Mouse (Mus musculus) intestine, embryonic 15.5 days (tissue): ENCODE data around the gene Ptpre. TPM values are rescaled to one million over a fixed set of nuclear protein-coding genes. Genes with fewer than 3 reads are reported as not detected.

Experiments
- ATAC-seq: fragments of 200-750 bp; cut with Nextera tagmentation; 2 replicates; pipeline ENCODE4 v1.8.0; 2017; ENCODE audit warnings: moderate TSS enrichment, moderate library complexity
- H3K27ac ChIP-seq: fragments of 300-500 bp; sonication (generic); 2 replicates; pipeline ENCODE4 v1.5.1; 2015; ENCODE audit warnings: mild to moderate bottlenecking, inconsistent platforms
- H3K27me3 ChIP-seq: fragments of 300-500 bp; sonication (generic); replicated peaks from 2 replicates; pipeline ENCODE4 v1.6.1; 2015; ENCODE audit warnings: inconsistent platforms
- H3K36me3 ChIP-seq: fragments of 300-500 bp; sonication (generic); 2 replicates; pipeline ENCODE4 v1.6.1; 2015; ENCODE audit warnings: inconsistent platforms
- H3K4me1 ChIP-seq: fragments of 300-500 bp; sonication (generic); replicated peaks from 2 replicates; pipeline ENCODE4 v1.6.1; 2015; ENCODE audit warnings: inconsistent platforms
- H3K4me2 ChIP-seq: fragments of 300-500 bp; sonication (generic); replicated peaks from 2 replicates; pipeline ENCODE4 v1.6.1; 2015; ENCODE audit warnings: mild to moderate bottlenecking, inconsistent platforms
- H3K4me3 ChIP-seq: fragments of 300-500 bp; sonication (generic); replicated peaks from 2 replicates; pipeline ENCODE4 v1.5.1; 2015; ENCODE audit warnings: inconsistent platforms
- H3K9ac ChIP-seq: fragments of 300-500 bp; sonication (generic); 2 replicates; pipeline ENCODE4 v1.6.1; 2015; ENCODE audit warnings: inconsistent platforms
- H3K9me3 ChIP-seq: fragments of 300-500 bp; sonication (generic); 2 replicates; pipeline ENCODE4 v1.6.1; 2016; ENCODE audit warnings: inconsistent platforms
- WGBS: fragments of 180-500 bp; shearing (Covaris S2); methylation state at CpG from one replicate; pipeline ENCODE4 v1.1.7; 2015; 5-methylcytosine and 5-hydroxymethylcytosine counted together
- polyA plus RNA-seq: library from polyadenylated mRNA; unstranded; fragments of >200 nt; fragmentation: Nextera tagmentation; extraction: Ambion mirVana; gene quantifications from 2 replicates; pipeline ENCODE4 v1.2.1, GENCODE M21; 2015

Ptpre gene
- polyA plus RNA-seq, 1 experiment from 2014 or later, result 2.6 TPM

- H3K4me1 ChIP-seq, result peaks cover 17% of the 10 kb centered on the region; the same call in 1 of the 2 replicates
- no peak overlapping the region for H3K9ac ChIP-seq
- WGBS, result 59% methylated on average over 3 of the region's 3 CpGs
- H3K36me3 ChIP-seq, result no peaks in the 10 kb centered on the region
- no peaks in the 10 kb centered on the region for H3K9me3 ChIP-seq
- no peak overlapping the region for H3K4me3 ChIP-seq
- no peaks in the 10 kb centered on the region for H3K27me3 ChIP-seq
- ATAC-seq, result no peak
- H3K4me2 ChIP-seq, result no peak overlapping the region
- no peak overlapping the region for H3K27ac ChIP-seq
These were observed 62.8 kb downstream of the Ptpre start for GRCm38 (mm10) chr7:135600076-135600475.

DNA sequence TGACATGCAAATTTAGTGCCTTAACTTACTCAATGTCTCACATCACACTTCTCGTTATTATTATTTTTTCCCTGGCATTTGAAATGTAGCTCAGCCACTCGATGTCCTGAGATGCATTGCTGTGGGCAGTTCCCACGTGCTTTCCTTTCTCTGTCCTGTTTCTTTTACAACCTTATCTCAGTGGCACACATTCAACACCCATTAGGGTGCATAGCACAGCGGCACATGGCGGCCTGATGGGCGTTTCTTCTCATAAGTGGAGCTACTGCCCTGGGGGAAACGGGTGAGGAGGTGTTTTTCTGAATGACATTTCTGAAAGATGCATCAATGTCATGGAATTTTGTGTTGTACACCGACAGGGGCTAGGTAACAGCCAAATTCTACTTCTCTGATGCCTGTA, 64.3 kb downstream of the Ptpre start:
- Histone ChIP-seq H3K36me3 (no peaks in the 10 kb centered on the region), H3K4me3 (no peak overlapping the region), H3K27ac (no peak overlapping the region), H3K4me2 (no peak overlapping the region), H3K27me3 (no peaks in the 10 kb centered on the region), H3K9me3 (no peaks in the 10 kb centered on the region), H3K9ac (no peak overlapping the region), H3K4me1 (peaks cover 15% of the 10 kb centered on the region; the same call in 1 of the 2 replicates)
- WGBS, result 77% methylated on average over 8 of the region's 8 CpGs
- no peak for ATAC-seq

DNA sequence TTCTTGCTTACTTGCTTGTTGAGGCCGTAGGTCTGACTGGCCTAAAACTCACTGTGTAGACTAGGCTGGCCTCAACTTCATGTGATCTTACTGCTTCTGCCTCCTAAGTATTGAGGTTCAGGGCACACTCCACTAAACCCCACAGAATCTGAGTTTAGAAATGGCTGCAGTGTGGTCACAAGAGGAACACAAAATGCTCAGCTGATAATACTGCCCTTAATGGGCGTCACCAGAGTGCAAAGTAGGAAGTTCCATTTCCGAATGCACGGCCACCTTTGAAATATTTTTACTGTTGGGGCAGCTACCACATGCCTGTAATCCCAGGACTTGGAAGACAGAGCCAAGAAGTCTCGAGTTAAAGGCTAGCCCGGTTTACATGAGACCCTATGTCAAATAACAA, 65.0 kb downstream of the Ptpre start:
- no peak overlapping the region for H3K4me2 ChIP-seq
- ATAC-seq, result no peak
- peaks cover 9% of the 10 kb centered on the region; the same call in 1 of the 2 replicates for H3K4me1 ChIP-seq
- no peaks in the 10 kb centered on the region for H3K27me3 ChIP-seq
- no peaks in the 10 kb centered on the region for H3K9me3 ChIP-seq
- no peak overlapping the region for H3K9ac ChIP-seq
- no peaks in the 10 kb centered on the region for H3K36me3 ChIP-seq
- H3K27ac ChIP-seq, result no peak overlapping the region
- no peak overlapping the region for H3K4me3 ChIP-seq
- WGBS, result 89% methylated on average over 6 of the region's 6 CpGs

DNA sequence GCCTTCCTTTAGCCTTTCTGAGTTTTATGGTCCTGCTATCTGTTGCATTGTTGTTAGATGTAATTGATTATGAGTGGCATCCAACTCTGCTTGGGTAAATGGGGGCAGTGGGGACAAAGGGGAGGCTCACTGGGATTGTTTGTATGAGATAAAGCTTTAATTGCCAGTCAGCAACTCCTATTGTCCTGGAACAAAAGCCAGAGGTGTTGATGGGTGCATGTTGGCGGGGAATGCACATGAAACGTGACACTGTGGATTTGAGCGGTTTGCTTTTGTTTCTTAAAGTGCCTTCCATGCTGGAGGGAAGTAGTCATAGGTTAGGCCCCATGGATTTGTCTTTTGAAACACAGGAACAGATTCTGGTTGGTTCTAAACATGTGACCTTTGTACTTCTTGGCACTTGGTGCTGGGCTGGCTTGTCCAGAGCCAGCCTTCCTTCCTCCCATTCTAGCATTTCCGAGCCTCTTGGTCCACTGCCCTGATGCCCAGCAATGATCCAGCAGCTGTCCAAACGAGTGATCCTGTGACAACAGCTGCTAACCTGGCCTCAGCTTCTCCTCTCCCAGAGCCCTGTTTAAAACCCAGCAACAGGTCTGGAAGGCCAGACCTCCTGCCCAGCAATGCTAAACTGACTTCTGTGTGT, 65.7 kb downstream of the Ptpre start:
- H3K4me3 ChIP-seq, result no peak overlapping the region
- no peaks in the 10 kb centered on the region for H3K36me3 ChIP-seq
- no peaks in the 10 kb centered on the region for H3K27me3 ChIP-seq
- WGBS, result 63% methylated on average over 5 of the region's 5 CpGs
- H3K4me1 ChIP-seq, result peaks cover 4% of the 10 kb centered on the region; the same call in 1 of the 2 replicates
- H3K27ac ChIP-seq, result no peak overlapping the region
- H3K9me3 ChIP-seq, result no peaks in the 10 kb centered on the region
- ATAC-seq, result no peak
- H3K9ac ChIP-seq, result no peak overlapping the region
- H3K4me2 ChIP-seq, result no peak overlapping the region

DNA sequence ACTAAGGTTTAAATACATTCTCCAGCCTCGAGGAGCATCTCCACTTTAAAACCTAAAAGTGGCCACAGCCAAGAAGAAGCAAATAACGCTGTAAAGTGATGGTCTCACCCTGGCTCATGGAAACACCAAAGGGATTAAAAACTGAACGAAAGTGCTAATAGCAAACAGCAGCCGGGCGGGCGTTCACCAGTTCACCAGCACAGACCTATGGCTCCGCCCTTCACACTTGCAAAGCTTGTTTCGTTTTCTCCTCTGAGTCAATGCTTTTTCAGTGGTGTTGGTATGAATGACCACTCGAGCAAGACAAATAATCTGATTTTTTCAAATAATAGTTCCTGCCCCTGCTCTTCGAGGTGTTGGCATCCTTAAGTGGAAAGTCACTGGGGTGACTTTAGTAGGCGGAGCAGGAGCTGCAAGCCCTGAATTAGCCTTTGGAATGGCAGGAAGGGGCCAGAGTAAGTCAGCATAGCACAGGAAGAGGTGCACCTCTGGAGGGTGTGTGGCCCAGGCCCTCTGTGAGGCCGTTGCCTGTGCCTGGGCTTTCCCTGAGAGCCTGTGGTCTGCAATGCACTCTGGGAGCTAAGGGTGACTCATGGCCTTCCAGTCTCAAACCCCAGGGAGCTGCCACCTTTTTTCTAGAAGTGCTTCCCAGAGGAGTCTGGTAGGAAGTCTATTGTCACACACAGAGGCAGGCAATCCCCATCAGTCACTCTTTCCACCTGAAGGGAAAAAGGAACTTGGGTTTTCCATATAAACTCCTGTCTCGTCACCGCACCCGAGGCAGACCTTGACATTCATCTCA, 67.9 kb downstream of the Ptpre start:
- Histone ChIP-seq H3K4me1 (peaks cover 8% of the 10 kb centered on the region), H3K36me3 (no peaks in the 10 kb centered on the region), H3K27me3 (no peaks in the 10 kb centered on the region), H3K9ac (no peak overlapping the region), H3K4me2 (peak overlapping the region; percentile 24; the same call in 1 of the 2 replicates), H3K4me3 (no peak overlapping the region), H3K27ac (peak overlapping the region; percentile 63; the same call in 1 of the 2 replicates), H3K9me3 (no peaks in the 10 kb centered on the region)
- 50% methylated on average over 15 of the region's 15 CpGs for WGBS
- peak; percentile 85 for ATAC-seq

DNA sequence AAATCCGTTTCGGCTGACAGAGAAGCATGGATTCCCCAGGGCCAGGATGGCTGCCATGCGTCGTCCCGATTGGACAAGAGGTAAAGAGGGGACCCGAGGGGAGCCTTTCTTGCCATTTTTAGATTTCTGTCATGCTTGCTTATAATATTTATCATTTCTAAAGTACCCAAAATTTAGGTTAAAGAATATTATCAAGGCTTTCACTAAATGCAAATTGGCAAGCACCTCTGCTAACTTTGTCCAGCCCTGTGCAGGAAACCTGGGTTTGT, 68.5 kb downstream of the Ptpre start:
- no peak for ATAC-seq
- H3K4me2 ChIP-seq, result no peak overlapping the region
- H3K9me3 ChIP-seq, result no peaks in the 10 kb centered on the region
- no peaks in the 10 kb centered on the region for H3K27me3 ChIP-seq
- H3K4me3 ChIP-seq, result no peak overlapping the region
- 84% methylated on average over 6 of the region's 6 CpGs for WGBS
- H3K36me3 ChIP-seq, result no peaks in the 10 kb centered on the region
- no peak overlapping the region for H3K9ac ChIP-seq
- H3K4me1 ChIP-seq, result peaks cover 8% of the 10 kb centered on the region
- 0 out of 2 replicates have a peak overlapping the region, but pooled peaks have one; percentile 63 for H3K27ac ChIP-seq

DNA sequence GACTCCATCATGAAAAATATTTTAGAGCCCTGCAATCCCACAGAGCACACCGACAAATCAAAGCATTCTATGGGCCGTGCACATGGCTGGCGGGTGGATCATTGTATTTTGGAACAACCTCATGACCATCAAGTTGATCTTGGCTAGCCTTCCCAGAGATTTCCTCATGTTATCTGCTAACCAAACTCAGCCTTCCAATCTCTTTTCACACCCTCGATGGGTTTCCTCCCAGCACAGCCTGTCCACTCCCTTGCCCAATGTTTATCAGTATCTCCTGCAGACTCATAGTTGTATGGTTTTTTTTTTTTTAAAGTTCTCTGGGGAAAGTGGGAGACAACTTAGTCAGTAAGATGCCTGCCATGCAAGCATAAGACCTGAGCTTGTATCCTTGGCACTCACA, 70.9 kb downstream of the Ptpre start:
- peaks cover 8% of the 10 kb centered on the region for H3K4me1 ChIP-seq
- no peak for ATAC-seq
- H3K27ac ChIP-seq, result no peak overlapping the region
- H3K4me3 ChIP-seq, result no peak overlapping the region
- WGBS, result 74% methylated on average over 4 of the region's 4 CpGs
- no peak overlapping the region for H3K9ac ChIP-seq
- H3K9me3 ChIP-seq, result no peaks in the 10 kb centered on the region
- no peaks in the 10 kb centered on the region for H3K36me3 ChIP-seq
- no peaks in the 10 kb centered on the region for H3K27me3 ChIP-seq
- H3K4me2 ChIP-seq, result no peak overlapping the region

- no peak overlapping the region for H3K27ac ChIP-seq
- no peak for ATAC-seq
These were observed 71.7 kb downstream of the Ptpre start for GRCm38 (mm10) chr7:135609028-135609427.

DNA sequence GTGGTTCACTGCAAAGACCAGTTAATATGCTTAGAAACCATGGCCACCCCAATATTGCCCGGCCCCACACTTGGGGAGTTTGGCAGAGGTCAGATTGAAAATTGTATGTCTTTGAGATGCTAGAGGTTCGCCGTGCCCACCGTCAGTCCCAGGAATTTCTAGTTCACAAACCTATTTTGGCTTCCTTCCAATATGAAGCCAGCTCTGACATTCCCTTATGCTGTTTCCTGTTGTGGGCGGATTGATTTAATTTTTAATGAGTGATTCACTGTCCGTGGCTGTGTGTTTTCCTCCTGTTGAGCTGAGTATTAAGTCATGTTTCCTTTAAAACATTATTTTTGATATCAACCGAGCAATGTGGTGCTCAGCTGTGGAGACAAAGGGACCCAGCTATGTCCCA, 72.4 kb downstream of the Ptpre start:
- Histone ChIP-seq H3K9me3 (no peaks in the 10 kb centered on the region), H3K4me1 (peaks cover 8% of the 10 kb centered on the region), H3K4me2 (peak overlapping the region; percentile 34; the same call in 1 of the 2 replicates), H3K27ac (no peak overlapping the region), H3K9ac (no peak overlapping the region), H3K36me3 (no peaks in the 10 kb centered on the region), H3K4me3 (no peak overlapping the region), H3K27me3 (no peaks in the 10 kb centered on the region)
- WGBS, result 29% methylated on average over 7 of the region's 7 CpGs
- ATAC-seq, result no peak

More at GRCm38 (mm10) chr7:135609028-135609427, 71.7 kb downstream of the Ptpre start:
- H3K9ac ChIP-seq, result no peak overlapping the region
- H3K9me3 ChIP-seq, result no peaks in the 10 kb centered on the region
- no peaks in the 10 kb centered on the region for H3K36me3 ChIP-seq
- peaks cover 8% of the 10 kb centered on the region for H3K4me1 ChIP-seq
- H3K4me3 ChIP-seq, result no peak overlapping the region
- H3K27me3 ChIP-seq, result no peaks in the 10 kb centered on the region
- WGBS, result 23% methylated on average over 3 of the region's 3 CpGs
- H3K4me2 ChIP-seq, result no peak overlapping the region

GRCm38 (mm10) chr7:135612276-135612675, 75.0 kb downstream of the Ptpre start:
- H3K4me2 ChIP-seq, result no peak overlapping the region
- no peaks in the 10 kb centered on the region for H3K9me3 ChIP-seq
- 82% methylated on average over 16 of the region's 16 CpGs for WGBS
- no peak overlapping the region for H3K4me3 ChIP-seq
- peaks cover 4% of the 10 kb centered on the region for H3K4me1 ChIP-seq
- H3K27ac ChIP-seq, result no peak overlapping the region
- no peaks in the 10 kb centered on the region for H3K36me3 ChIP-seq
- H3K9ac ChIP-seq, result no peak overlapping the region
- no peaks in the 10 kb centered on the region for H3K27me3 ChIP-seq
- no peak for ATAC-seq

DNA sequence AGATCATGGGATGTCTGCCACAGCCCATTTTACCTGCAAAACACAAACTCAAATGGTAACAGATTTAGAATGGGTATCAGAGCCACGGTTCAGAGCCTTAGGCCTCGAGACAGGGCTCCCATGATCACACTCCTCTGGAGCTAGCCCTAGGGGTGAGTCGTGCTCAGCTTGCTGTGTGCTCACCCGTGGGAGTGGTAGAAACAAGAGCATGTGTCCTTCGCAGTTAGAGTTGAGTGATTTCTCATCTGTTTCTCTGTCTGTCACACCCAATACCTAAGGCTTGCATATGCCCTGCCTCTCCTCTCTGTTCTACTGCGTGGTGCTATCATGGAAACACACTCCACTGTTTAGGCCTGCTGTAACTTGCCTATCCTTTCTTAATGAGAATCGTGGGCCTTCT, 75.5 kb downstream of the Ptpre start:
- Histone ChIP-seq H3K4me1 (peaks cover 4% of the 10 kb centered on the region), H3K9me3 (no peaks in the 10 kb centered on the region), H3K36me3 (no peaks in the 10 kb centered on the region), H3K4me3 (no peak overlapping the region), H3K9ac (no peak overlapping the region), H3K27me3 (no peaks in the 10 kb centered on the region), H3K27ac (no peak overlapping the region), H3K4me2 (no peak overlapping the region)
- no peak for ATAC-seq
- 70% methylated on average over 7 of the region's 7 CpGs for WGBS

GRCm38 (mm10) chr7:135613380-135613779, 76.1 kb downstream of the Ptpre start:
- 89% methylated on average over 3 of the region's 3 CpGs for WGBS
- no peaks in the 10 kb centered on the region for H3K36me3 ChIP-seq
- no peak overlapping the region for H3K9ac ChIP-seq
- H3K4me3 ChIP-seq, result no peak overlapping the region
- no peaks in the 10 kb centered on the region for H3K27me3 ChIP-seq
- H3K4me1 ChIP-seq, result peaks cover 4% of the 10 kb centered on the region
- no peak overlapping the region for H3K4me2 ChIP-seq
- ATAC-seq, result no peak
- H3K27ac ChIP-seq, result no peak overlapping the region
- no peaks in the 10 kb centered on the region for H3K9me3 ChIP-seq

DNA sequence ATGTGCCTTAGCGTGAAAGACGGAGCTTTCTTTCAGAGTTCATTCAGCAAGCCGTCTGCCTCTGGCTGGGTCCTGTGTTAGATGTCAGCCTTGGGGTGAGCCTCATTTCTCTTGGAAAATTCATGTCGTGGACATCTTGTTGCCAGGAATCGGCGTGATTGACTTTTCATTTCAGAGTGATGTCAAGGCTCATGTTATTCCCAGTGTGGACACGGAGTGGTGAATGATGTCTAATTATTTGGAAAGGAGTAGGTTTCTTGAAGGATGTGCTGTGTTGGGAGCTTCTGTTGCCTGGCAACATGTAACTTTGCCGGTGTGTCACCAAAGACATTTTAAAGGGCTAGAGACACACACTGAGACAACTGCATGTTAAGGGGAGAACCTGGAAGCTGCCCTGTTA, 77.6 kb downstream of the Ptpre start:
- H3K27me3 ChIP-seq, result no peaks in the 10 kb centered on the region
- 87% methylated on average over 8 of the region's 8 CpGs for WGBS

More for the DNA sequence above, 77.6 kb downstream of the Ptpre start:
- no peak for ATAC-seq
- no peak overlapping the region for H3K9ac ChIP-seq
- H3K4me2 ChIP-seq, result no peak overlapping the region
- no peak overlapping the region for H3K27ac ChIP-seq
- no peaks in the 10 kb centered on the region for H3K36me3 ChIP-seq
- H3K4me3 ChIP-seq, result no peak overlapping the region
- no peaks in the 10 kb centered on the region; the same call in 1 of the 2 replicates for H3K4me1 ChIP-seq
- H3K9me3 ChIP-seq, result no peaks in the 10 kb centered on the region
